Mouse (Mus musculus) limb, embryonic 12.5 days (tissue): ENCODE data around the gene Cd96. TPM values are rescaled to one million over a fixed set of nuclear protein-coding genes. Genes with fewer than 3 reads are reported as not detected.

Source experiments
- polyA plus RNA-seq: library from polyadenylated mRNA; unstranded; fragments of >200 nt; fragmentation: Nextera tagmentation; extraction: Ambion mirVana; gene quantifications from 2 replicates; pipeline ENCODE4 v1.2.1, GENCODE M21; 2016

The Cd96 gene
- polyA plus RNA-seq, 1 experiment from 2014 or later, result not detected

Other genes starting within 250 kb of the Cd96 start
- 75.2 and 82.5 TPM in 2 replicates for gene Phldb2, start 166.7 kb downstream of the Cd96 start, polyA plus RNA-seq
- 1.5 and 1.6 TPM in 2 replicates for gene Plcxd2, start 110.0 kb downstream of the Cd96 start, polyA plus RNA-seq
- gene Gm4737, start 34.8 kb upstream of the Cd96 start, polyA plus RNA-seq, result 2.2 and 3.2 TPM in 2 replicates